Mouse (Mus musculus): ENCODE data around the gene Prkcb. TPM values are rescaled to one million over a fixed set of nuclear protein-coding genes. Genes with fewer than 3 reads are reported as not detected.

Gene Prkcb
- polyA plus RNA-seq, 1 experiment, result 74.2 TPM

- no peak for DNase-seq (ENCODE audit: low read depth)
- TF ChIP-seq POLR2A (IDR thresholded peaks at IDR 0.05; ENCODE audit: borderline replicate concordance, extremely low read depth, insufficient read depth, insufficient read length, poor library complexity, severe bottlenecking), result no peak
Observed at GRCm38 (mm10) chr7:122309909-122310725, 21.6 kb downstream of the Prkcb start.

- TF ChIP-seq CTCF (IDR thresholded peaks at IDR 0.05; ENCODE audit: borderline replicate concordance, extremely low read depth, insufficient read depth, insufficient read length), result no peak
- no peak for TF ChIP-seq POLR2A (IDR thresholded peaks at IDR 0.05; ENCODE audit: borderline replicate concordance, extremely low read depth, insufficient read depth, insufficient read length, poor library complexity, severe bottlenecking)
Observed at GRCm38 (mm10) chr7:122310726-122311018, 22.1 kb downstream of the Prkcb start.

GRCm38 (mm10) chr7:122313690-122314477 is 25.3 kb downstream of the Prkcb start:
- DNase-seq (ENCODE audit: low read depth), result no peak
- TF ChIP-seq POLR2A (IDR thresholded peaks at IDR 0.05; ENCODE audit: borderline replicate concordance, extremely low read depth, insufficient read depth, insufficient read length, poor library complexity, severe bottlenecking), result no peak
- no peak for TF ChIP-seq CTCF (IDR thresholded peaks at IDR 0.05; ENCODE audit: borderline replicate concordance, extremely low read depth, insufficient read depth, insufficient read length)

More at GRCm38 (mm10) chr7:122310726-122311018, 22.1 kb downstream of the Prkcb start:
- DNase-seq (ENCODE audit: low read depth), result no peak

DNA sequence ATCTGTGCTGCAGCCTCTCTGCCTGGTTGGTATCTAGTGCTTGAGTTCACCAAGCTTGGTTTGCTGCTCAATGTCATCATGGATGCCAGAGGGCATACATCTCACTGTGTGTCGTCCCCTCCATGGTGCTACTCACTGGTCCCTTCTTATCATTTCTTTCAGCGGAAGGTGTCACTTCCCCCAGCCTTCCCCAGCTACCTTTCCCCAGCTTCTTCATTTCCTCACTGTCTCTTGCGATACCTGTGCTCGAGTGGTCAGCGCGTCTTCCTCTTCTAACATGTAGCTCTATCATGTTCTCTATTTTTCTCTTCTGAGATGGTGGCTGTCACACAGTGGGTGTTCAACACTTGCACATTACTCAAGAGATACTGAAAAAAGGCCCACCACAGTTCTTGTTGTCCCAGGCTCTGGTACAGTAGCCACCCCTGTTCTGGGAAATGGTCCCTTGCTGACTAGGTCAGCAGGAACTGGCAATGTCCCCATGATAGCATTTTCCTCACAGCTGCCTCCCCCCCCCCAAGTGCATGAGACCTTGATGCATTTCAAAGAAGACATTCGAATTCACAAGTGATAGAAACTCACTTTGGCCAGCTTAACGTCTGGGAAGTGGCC is 27.3 kb downstream of the Prkcb start:
- no peak for DNase-seq (ENCODE audit: low read depth)
- TF ChIP-seq POLR2A (IDR thresholded peaks at IDR 0.05; ENCODE audit: borderline replicate concordance, extremely low read depth, insufficient read depth, insufficient read length, poor library complexity, severe bottlenecking), result no peak
- TF ChIP-seq CTCF (IDR thresholded peaks at IDR 0.05; ENCODE audit: borderline replicate concordance, extremely low read depth, insufficient read depth, insufficient read length), result no peak

- DNase-seq (ENCODE audit: low read depth), result no peak
- TF ChIP-seq CTCF (IDR thresholded peaks at IDR 0.05; ENCODE audit: borderline replicate concordance, extremely low read depth, insufficient read depth, insufficient read length), result no peak
- TF ChIP-seq POLR2A (IDR thresholded peaks at IDR 0.05; ENCODE audit: borderline replicate concordance, extremely low read depth, insufficient read depth, insufficient read length, poor library complexity, severe bottlenecking), result no peak
Observed at GRCm38 (mm10) chr7:122316681-122317080, 28.1 kb downstream of the Prkcb start.

GRCm38 (mm10) chr7:122317485-122317884 is 28.9 kb downstream of the Prkcb start:
- no peak for TF ChIP-seq POLR2A (IDR thresholded peaks at IDR 0.05; ENCODE audit: borderline replicate concordance, extremely low read depth, insufficient read depth, insufficient read length, poor library complexity, severe bottlenecking)
- TF ChIP-seq CTCF (IDR thresholded peaks at IDR 0.05; ENCODE audit: borderline replicate concordance, extremely low read depth, insufficient read depth, insufficient read length), result no peak

GRCm38 (mm10) chr7:122319566-122319965 is 31.0 kb downstream of the Prkcb start:
- no peak for TF ChIP-seq POLR2A (IDR thresholded peaks at IDR 0.05; ENCODE audit: borderline replicate concordance, extremely low read depth, insufficient read depth, insufficient read length, poor library complexity, severe bottlenecking)
- no peak for TF ChIP-seq CTCF (IDR thresholded peaks at IDR 0.05; ENCODE audit: borderline replicate concordance, extremely low read depth, insufficient read depth, insufficient read length)
- no peak for DNase-seq (ENCODE audit: low read depth)

More at GRCm38 (mm10) chr7:122317485-122317884, 28.9 kb downstream of the Prkcb start:
- DNase-seq (ENCODE audit: low read depth), result no peak

DNA sequence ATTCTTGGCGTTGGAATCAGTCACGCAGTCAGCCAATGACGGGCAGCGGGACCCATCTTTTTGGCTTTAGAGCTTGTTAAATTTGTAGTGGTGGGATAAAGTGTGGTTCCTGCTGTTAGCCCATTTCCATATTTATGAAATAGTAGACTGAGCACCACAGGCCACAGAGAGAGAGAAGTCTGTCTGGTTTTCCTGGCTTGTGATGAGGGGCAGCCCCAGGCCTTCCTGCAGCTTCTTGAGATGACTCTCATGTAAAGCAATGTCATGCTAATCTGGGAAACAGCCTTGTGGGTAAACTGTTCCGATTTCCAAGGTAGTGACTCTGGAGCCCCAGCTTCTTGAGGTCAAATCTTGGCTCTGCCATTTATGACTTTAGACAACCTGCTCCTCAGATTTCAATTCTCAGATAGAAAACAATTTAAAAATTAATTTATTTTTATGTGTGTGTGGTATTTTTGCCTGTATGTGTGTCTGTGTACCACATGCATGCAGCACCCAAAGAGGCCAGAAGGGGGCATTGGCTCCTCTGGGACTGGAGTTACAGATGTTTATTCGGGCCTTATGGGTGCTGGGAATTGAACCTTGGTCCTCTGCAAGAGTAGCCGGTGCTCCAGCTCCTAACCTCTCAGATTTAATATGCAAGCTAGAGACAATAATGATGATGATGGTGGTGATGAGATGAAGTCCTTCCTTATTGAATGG is 32.4 kb downstream of the Prkcb start:
- no peak for DNase-seq (ENCODE audit: low read depth)
- TF ChIP-seq POLR2A (IDR thresholded peaks at IDR 0.05; ENCODE audit: borderline replicate concordance, extremely low read depth, insufficient read depth, insufficient read length, poor library complexity, severe bottlenecking) (no peak), CTCF (IDR thresholded peaks at IDR 0.05; ENCODE audit: borderline replicate concordance, extremely low read depth, insufficient read depth, insufficient read length) (no peak)

DNA sequence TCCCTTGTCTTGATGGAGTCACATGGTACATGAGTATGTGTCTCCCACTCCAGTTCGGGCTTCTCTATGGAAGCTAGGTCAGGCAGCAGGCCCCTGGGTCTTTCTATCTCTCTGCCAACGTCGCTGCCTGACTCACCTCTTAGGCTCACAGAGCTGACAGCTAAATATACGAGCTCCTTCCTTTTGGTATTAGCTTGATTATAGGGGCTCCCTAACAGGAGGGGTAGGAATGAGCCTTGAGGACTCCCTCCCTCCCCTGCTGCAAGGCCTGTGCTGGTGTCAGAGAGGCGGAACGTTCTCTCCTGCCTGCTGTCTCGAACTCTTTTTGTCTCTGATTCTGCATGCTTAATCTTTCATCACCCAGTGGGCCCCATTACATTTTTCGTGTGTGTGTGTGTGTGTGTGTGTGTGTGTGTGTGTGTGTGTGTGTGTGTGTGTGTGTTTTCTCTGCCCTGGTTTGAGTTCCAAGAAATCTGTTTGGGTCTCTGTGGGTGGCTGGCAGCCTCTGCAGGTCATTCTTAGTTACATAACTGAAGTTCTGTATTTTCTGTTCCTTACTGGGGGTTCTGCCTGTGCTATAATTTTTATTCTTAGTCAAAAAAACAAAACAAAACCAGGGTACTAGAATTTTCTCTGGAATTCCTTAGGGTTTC is 33.6 kb downstream of the Prkcb start:
- DNase-seq (ENCODE audit: low read depth), result no peak
- TF ChIP-seq POLR2A (IDR thresholded peaks at IDR 0.05; ENCODE audit: borderline replicate concordance, extremely low read depth, insufficient read depth, insufficient read length, poor library complexity, severe bottlenecking) (no peak), CTCF (IDR thresholded peaks at IDR 0.05; ENCODE audit: borderline replicate concordance, extremely low read depth, insufficient read depth, insufficient read length) (no peak)

DNA sequence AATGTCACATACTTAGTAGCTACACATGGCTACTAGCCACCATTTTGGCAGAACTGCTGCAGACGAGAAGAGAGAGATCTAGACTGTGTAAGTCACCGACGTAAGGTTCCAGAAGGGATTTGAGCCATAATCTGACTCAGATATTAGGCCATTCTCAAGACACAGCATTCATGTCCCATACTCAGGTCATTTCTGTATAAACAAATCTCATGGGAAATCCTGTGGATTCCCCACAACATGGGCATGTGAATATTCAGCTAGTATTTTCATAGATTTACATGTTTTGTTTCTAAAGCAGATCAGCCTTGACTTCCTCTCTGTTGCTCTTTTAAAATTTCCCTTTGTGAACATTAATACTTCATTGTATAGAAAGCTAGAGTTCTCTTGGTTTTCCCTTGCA is 39.4 kb downstream of the Prkcb start:
- TF ChIP-seq POLR2A (IDR thresholded peaks at IDR 0.05; ENCODE audit: borderline replicate concordance, extremely low read depth, insufficient read depth, insufficient read length, poor library complexity, severe bottlenecking) (no peak), CTCF (IDR thresholded peaks at IDR 0.05; ENCODE audit: borderline replicate concordance, extremely low read depth, insufficient read depth, insufficient read length) (no peak)
- no peak for DNase-seq (ENCODE audit: low read depth)
